9 mouse cellular contexts compared by ENCODE assay signal in the genomic region with DNA sequence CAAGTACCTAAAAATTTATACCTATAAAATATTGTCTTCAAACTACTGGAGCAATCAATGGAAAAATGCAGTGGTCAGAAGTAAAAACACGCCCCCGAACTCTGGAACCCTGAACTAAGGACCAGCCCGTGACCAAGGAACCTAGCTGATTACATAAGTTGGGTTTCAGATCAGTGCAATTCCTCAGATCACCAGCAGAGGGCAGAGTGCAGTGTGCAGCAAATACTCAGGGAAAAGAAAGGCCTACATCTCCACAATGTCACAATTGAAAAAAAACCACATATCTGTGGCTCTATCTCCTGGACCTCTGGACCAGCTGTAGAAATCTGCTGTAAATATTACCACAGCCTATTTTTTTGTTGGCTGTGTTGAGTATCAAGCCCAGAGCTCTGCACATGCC. TPM values are rescaled to one million over a fixed set of nuclear protein-coding genes. Genes with fewer than 3 reads are reported as not detected.
DNase-seq lines count a peak whose midpoint lies in the region; ATAC-seq lines count a peak whose summit lies in the region.
"Had no signal": no experiment of that assay in that cellular context is flagged by ENCODE, and none has a peak within 500 bp of the region (broad histone marks: within the 10 kb centered on the region; RNA-seq: fewer than 3 reads in every experiment).

No protein-coding gene starts in this region.

- peaks cover 2% of the 10 kb centered on the region; the same call in 1 of the 2 replicates for H3K36me3 ChIP-seq in forebrain, embryonic 11.5 days (ENCODE audit: control insufficient read depth, insufficient read depth, low read length)
- H3K36me3 ChIP-seq in forebrain, embryonic 12.5 days (replicated peaks): peaks cover 45% of the 10 kb centered on the region
- peaks cover 49% of the 10 kb centered on the region for H3K36me3 ChIP-seq in midbrain, embryonic 13.5 days

- DNase-seq in forebrain, embryonic 11.5 days (ENCODE audit: low spot score): peak; percentile 88
- peak; percentile 75 for DNase-seq in adrenal gland, adult 8-10 months
- peak; percentile 77 for DNase-seq in embryo, embryonic 11 days
- peak; percentile 80 to 85 for DNase-seq in heart, postnatal 14 days
- peak; percentile 85 to 88 for DNase-seq in left cerebral cortex, adult 18-20 months (ENCODE audit: low spot score in 2 of 2)
- peak; percentile 62 to 84 for DNase-seq in spleen, postnatal 10 days (ENCODE audit: low spot score in 2 of 2)

- H3K27ac ChIP-seq in forebrain, embryonic 11.5 days (ENCODE audit: low read depth, low read length): no peak overlapping the region
- no peak overlapping the region for H3K27ac ChIP-seq in forebrain, embryonic 12.5 days
- no peak overlapping the region for H3K27ac ChIP-seq in midbrain, embryonic 13.5 days
- H3K27ac ChIP-seq: lung, embryonic 15.5 days had no signal

- H3K4me2 ChIP-seq in forebrain, embryonic 11.5 days (ENCODE audit: low read depth, low read length, severe bottlenecking): no peak overlapping the region
- H3K4me2 ChIP-seq in forebrain, embryonic 12.5 days: no peak overlapping the region
- H3K4me2 ChIP-seq in midbrain, embryonic 13.5 days (replicated peaks): no peak overlapping the region
- H3K4me2 ChIP-seq: lung, embryonic 15.5 days had no signal

- 46% methylated on average over 3 of the region's 3 CpGs for WGBS in forebrain, embryonic 11.5 days
- 47% methylated on average over 3 of the region's 3 CpGs for WGBS in forebrain, embryonic 12.5 days
- WGBS in midbrain, embryonic 13.5 days: 39% methylated on average over 3 of the region's 3 CpGs

- H3K27me3 ChIP-seq in forebrain, embryonic 11.5 days (ENCODE audit: control insufficient read depth, insufficient read depth, low read length): no peaks in the 10 kb centered on the region
- H3K27me3 ChIP-seq in forebrain, embryonic 12.5 days: no peaks in the 10 kb centered on the region
- H3K27me3 ChIP-seq in midbrain, embryonic 13.5 days: no peaks in the 10 kb centered on the region
- H3K27me3 ChIP-seq: lung, embryonic 15.5 days had no signal

- H3K4me1 ChIP-seq in forebrain, embryonic 11.5 days (replicated peaks; ENCODE audit: control insufficient read depth, insufficient read depth, low read length): no peaks in the 10 kb centered on the region
- no peaks in the 10 kb centered on the region for H3K4me1 ChIP-seq in forebrain, embryonic 12.5 days
- H3K4me1 ChIP-seq in midbrain, embryonic 13.5 days (replicated peaks): no peaks in the 10 kb centered on the region
- H3K4me1 ChIP-seq: lung, embryonic 15.5 days had no signal

- H3K4me3 ChIP-seq in forebrain, embryonic 11.5 days (ENCODE audit: low read depth, low read length): no peak overlapping the region
- H3K4me3 ChIP-seq in forebrain, embryonic 12.5 days (replicated peaks): no peak overlapping the region
- H3K4me3 ChIP-seq in midbrain, embryonic 13.5 days (replicated peaks): no peak overlapping the region
- H3K4me3 ChIP-seq: lung, embryonic 15.5 days had no signal

- no peaks in the 10 kb centered on the region for H3K9me3 ChIP-seq in forebrain, embryonic 11.5 days (ENCODE audit: control insufficient read depth, low read length)
- no peaks in the 10 kb centered on the region for H3K9me3 ChIP-seq in forebrain, embryonic 12.5 days
- H3K9me3 ChIP-seq in midbrain, embryonic 13.5 days: no peaks in the 10 kb centered on the region
- H3K9me3 ChIP-seq: lung, embryonic 15.5 days had no signal

- intact Hi-C loops in heart, postnatal 14 days (cut with DNase I): loop anchor here (5.0 kb wide), 2 partner anchors 150 to 365 kb away; partner anchors contain the start of gene Nol7

- no peak overlapping the region for H3K9ac ChIP-seq in forebrain, embryonic 11.5 days (ENCODE audit: low read length)
- no peak overlapping the region for H3K9ac ChIP-seq in forebrain, embryonic 12.5 days
- H3K9ac ChIP-seq in midbrain, embryonic 13.5 days (replicated peaks): no peak overlapping the region
- H3K9ac ChIP-seq: lung, embryonic 15.5 days had no signal

- no peak for ATAC-seq in forebrain, embryonic 11.5 days (replicated peaks; ENCODE audit: low FRiP score)
- no peak for ATAC-seq in forebrain, embryonic 12.5 days (ENCODE audit: low FRiP score)
- peak; percentile 34 for ATAC-seq in midbrain, embryonic 13.5 days

RNA-seq across cellular contexts. Expression of gene Mcur1, which starts 13.1 kb away (rescaled TPM):
- 12.2 and 12.9 TPM in 2 replicates for polyA plus RNA-seq in forebrain, embryonic 11.5 days (2014; fragmentation: Nextera tagmentation; extraction: Ambion mirVana)
- 11.7 and 11.8 TPM in 2 replicates for polyA plus RNA-seq in forebrain, embryonic 12.5 days (2016; fragmentation: Nextera tagmentation; extraction: Ambion mirVana)
- 10 to 100 TPM; 28.4 to 44.0 (median 34.8) TPM for total RNA-seq in adrenal gland, adult 8-10 months (2022)
- 10 to 100 TPM; 45.7 to 47.5 TPM for total RNA-seq in heart, postnatal 14 days (2021)
- 10 to 100 TPM; 17.1 to 17.9 TPM for total RNA-seq in left cerebral cortex, adult 18-20 months (2021)
- 8.1 and 8.2 TPM in 2 replicates for polyA plus RNA-seq in midbrain, embryonic 13.5 days (2015; fragmentation: Nextera tagmentation; extraction: Ambion mirVana)
